ENCODE assay signal across 25 mouse cellular contexts in the genomic region with DNA sequence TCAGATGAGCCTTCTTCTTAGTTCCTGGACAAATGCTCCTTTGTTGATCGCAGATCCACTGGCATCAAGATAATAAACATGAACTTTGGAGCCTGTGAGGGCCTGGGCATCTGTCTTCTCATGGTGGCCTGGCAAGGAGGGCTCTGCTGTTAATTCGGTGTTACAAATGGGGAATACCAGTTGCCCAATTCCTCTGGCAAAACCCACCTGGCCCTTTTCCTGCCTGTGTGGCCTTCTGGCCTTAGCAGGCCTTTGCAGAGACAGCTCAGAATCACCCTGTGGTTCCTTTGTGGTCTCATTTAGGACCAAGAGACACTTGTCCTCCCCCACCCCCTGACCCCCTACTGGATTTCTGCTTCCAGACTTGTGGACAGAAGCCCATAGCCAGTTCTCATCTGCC.
DNase-seq lines count a peak whose midpoint lies in the region; ATAC-seq and TF ChIP-seq lines count a peak whose summit lies in the region.
"Had no signal": no experiment of that assay in that cellular context is flagged by ENCODE, and none has a peak within 500 bp of the region (broad histone marks: within the 10 kb centered on the region; RNA-seq: fewer than 3 reads in every experiment).

No protein-coding gene starts in this region.

- no peak for TF ChIP-seq EP300 in ES-Bruce4 (IDR thresholded peaks at IDR 0.05; ENCODE audit: insufficient read depth, low read depth, low read length)

- DNase-seq in cerebellum, postnatal 14 days, result peak; percentile 56 to 65
- DNase-seq in cerebellum, adult 9-11 months, result no peak
- peak; percentile 42 for DNase-seq in left cerebral cortex, postnatal 4 days
- DNase-seq in left cerebral cortex, postnatal 14 days (ENCODE audit: low spot score in 2 of 2), result no peak
- no peak for DNase-seq in layer of hippocampus, postnatal 25 days (ENCODE audit: extremely low spot score in 1 of 2, low spot score in 1 of 2)
- DNase-seq: adrenal gland, postnatal 14 days; cerebellum, adult 11 months; cerebellum, postnatal 36 days; embryo, embryonic 11 days; gastrocnemius, postnatal 10 days; heart, adult 11 months; kidney, adult 11 months had no signal

- TF ChIP-seq CTCF in E14TG2a.4 (conservative IDR thresholded peaks at IDR 0.05; ENCODE audit: low read length) (no peak), ES-Bruce4 (IDR thresholded peaks at IDR 0.05; ENCODE audit: low read depth, low read length) (no peak)

- TF ChIP-seq POLR2A in ES-Bruce4 (IDR thresholded peaks at IDR 0.05; ENCODE audit: insufficient read depth, low read length), result no peak

- no peaks in the 10 kb centered on the region for H3K36me3 ChIP-seq in E14TG2a.4 (ENCODE audit: insufficient read depth, low read length)
- H3K36me3 ChIP-seq in ES-Bruce4 (ENCODE audit: control insufficient read depth, insufficient read depth, low read length, poor library complexity, severe bottlenecking), result no peaks in the 10 kb centered on the region
- peaks cover 13% of the 10 kb centered on the region; the same call in 1 of the 2 replicates for H3K36me3 ChIP-seq in forebrain, embryonic 13.5 days (ENCODE audit: poor library complexity, severe bottlenecking)
- H3K36me3 ChIP-seq: embryonic facial prominence, embryonic 13.5 days had no signal

- no peaks in the 10 kb centered on the region for H3K27me3 ChIP-seq in E14TG2a.4 (ENCODE audit: insufficient read depth, low read length)
- H3K27me3 ChIP-seq in ES-Bruce4 (ENCODE audit: control insufficient read depth, insufficient read depth, low read length, poor library complexity, severe bottlenecking), result no peaks in the 10 kb centered on the region
- H3K27me3 ChIP-seq in forebrain, embryonic 13.5 days, result no peaks in the 10 kb centered on the region
- H3K27me3 ChIP-seq: embryonic facial prominence, embryonic 13.5 days; forebrain, embryonic 12.5 days had no signal

- 90% methylated on average over 2 of the region's 2 CpGs for WGBS in forebrain, embryonic 13.5 days

- peak overlapping the region; percentile 36 for H3K27ac ChIP-seq in ES-Bruce4 (ENCODE audit: insufficient read depth, low read length)
- no peak overlapping the region for H3K27ac ChIP-seq in forebrain, embryonic 13.5 days
- H3K27ac ChIP-seq: embryonic facial prominence, embryonic 13.5 days; forebrain, embryonic 12.5 days; hindbrain, embryonic 14.5 days; hindbrain, postnatal 0 days had no signal

- H3K4me3 ChIP-seq in E14TG2a.4 (replicated peaks; ENCODE audit: low read length) (peak overlapping the region; percentile 49; the same call in 1 of the 2 replicates), ES-Bruce4 (ENCODE audit: low read depth, low read length) (no peak overlapping the region)
- no peak overlapping the region for H3K4me3 ChIP-seq in forebrain, embryonic 13.5 days
- H3K4me3 ChIP-seq: embryonic facial prominence, embryonic 10.5 days; embryonic facial prominence, embryonic 13.5 days; erythroblast, embryonic 14.5 days; forebrain, embryonic 12.5 days had no signal

- no peak overlapping the region for H3K9ac ChIP-seq in ES-Bruce4 (ENCODE audit: low read depth, poor library complexity, severe bottlenecking)
- H3K9ac ChIP-seq in forebrain, embryonic 13.5 days, result no peak overlapping the region
- H3K9ac ChIP-seq: embryonic facial prominence, embryonic 13.5 days; forebrain, embryonic 12.5 days; hindbrain, embryonic 14.5 days had no signal

- no peaks in the 10 kb centered on the region for H3K9me3 ChIP-seq in E14TG2a.4 (ENCODE audit: low read length)
- no peaks in the 10 kb centered on the region for H3K9me3 ChIP-seq in ES-Bruce4 (replicated peaks; ENCODE audit: control insufficient read depth, insufficient read depth, low read length, poor library complexity, severe bottlenecking)
- H3K9me3 ChIP-seq in forebrain, embryonic 13.5 days (replicated peaks), result no peaks in the 10 kb centered on the region
- H3K9me3 ChIP-seq: embryonic facial prominence, embryonic 10.5 days; embryonic facial prominence, embryonic 13.5 days; forebrain, embryonic 12.5 days had no signal

- peaks cover 98% of the 10 kb centered on the region for H3K4me1 ChIP-seq in E14TG2a.4 (replicated peaks; ENCODE audit: low read depth, low read length)
- H3K4me1 ChIP-seq in ES-Bruce4 (ENCODE audit: control insufficient read depth, insufficient read depth, low read length), result peaks cover 26% of the 10 kb centered on the region
- H3K4me1 ChIP-seq in forebrain, embryonic 13.5 days, result peaks cover 64% of the 10 kb centered on the region

- H3K4me2 ChIP-seq in forebrain, embryonic 13.5 days, result no peak overlapping the region
- H3K4me2 ChIP-seq: embryonic facial prominence, embryonic 13.5 days; forebrain, embryonic 12.5 days; heart, embryonic 11.5 days; hindbrain, embryonic 14.5 days had no signal

- ATAC-seq in forebrain, embryonic 13.5 days, result no peak
- ATAC-seq: CD4-positive, CD25-positive, alpha-beta regulatory T cell, adult 4 months; forebrain, embryonic 16.5 days; hindbrain, postnatal 0 days; inflammation-experienced regulatory T-cells, adult 6 months had no signal

- intact Hi-C loops in left cerebral cortex, postnatal 4 days (cut with DNase I), result no loop called here
- intact Hi-C loops in left cerebral cortex, postnatal 14 days (cut with DNase I), result no loop called here

Comparison
In these comparisons a context has a peak if more than half of its experiments do, and no peak if none do; other contexts are left out.
1. DNase-seq: peak in cerebellum, postnatal 14 days (2 of 2) and left cerebral cortex, postnatal 4 days (single experiment); none in cerebellum, adult 9-11 months (single experiment), left cerebral cortex, postnatal 14 days (0 of 2) and layer of hippocampus, postnatal 25 days (0 of 2).